Mouse (Mus musculus) frontal cortex, postnatal 14 days (tissue): Measurements from ENCODE around the gene Esam.

ENCODE experiments used
- DNase-seq, 2 experiments: peaks; one replicate each; pipeline ENCODE4 v3.0.0; 2022; ENCODE audit warnings: low spot score in 2 of 2

The Esam gene

DNA sequence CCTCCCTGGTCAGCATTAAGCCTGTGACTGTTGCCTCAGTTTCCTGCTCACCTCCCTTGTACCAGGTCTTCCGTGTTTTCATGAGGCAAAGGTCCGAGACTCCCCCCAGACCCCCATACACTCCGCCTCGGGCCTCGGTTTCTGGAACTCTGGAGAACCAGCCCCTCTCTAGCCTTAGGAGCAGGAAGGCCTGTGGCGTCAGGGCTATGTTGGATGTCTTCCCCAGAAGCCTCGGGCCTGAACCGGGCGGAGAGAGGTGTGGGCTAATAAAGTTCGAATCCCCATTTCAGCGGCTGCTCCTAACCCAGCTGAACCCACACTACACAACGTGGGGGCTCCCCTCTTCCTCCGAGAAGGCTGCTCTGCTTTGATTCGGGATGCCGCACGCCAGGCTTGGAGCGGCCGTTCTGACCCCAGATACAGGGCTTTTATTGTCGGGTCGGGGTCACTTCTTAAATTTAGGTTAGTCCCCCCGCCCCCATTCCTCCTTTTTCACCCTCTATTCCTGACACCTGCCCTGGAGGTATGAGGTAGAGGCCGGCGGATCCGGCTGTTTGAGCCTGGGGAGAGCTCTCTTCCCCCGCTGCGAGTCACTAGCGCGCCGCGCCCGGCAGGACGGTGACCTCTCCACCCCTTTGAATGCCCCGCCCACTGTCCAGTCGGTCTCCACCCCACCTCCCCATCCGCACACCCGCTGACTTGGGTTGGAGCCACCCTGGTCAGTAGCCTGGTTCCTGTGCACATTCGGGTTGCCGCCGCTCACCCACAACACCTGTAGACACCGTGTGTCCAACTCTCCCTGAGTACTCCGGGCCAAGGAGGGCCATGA, at the start of gene Esam:
Gene Esam, plus strand, starts transcription at position 683 of the 829 bp plus-strand sequence.
- no peak for DNase-seq

- DNase-seq, result no peak
Observed at GRCm38 (mm10) chr9:37485146-37485545, 42.7 kb upstream of the Esam start.

GRCm38 (mm10) chr9:37488041-37488440, 39.8 kb upstream of the Esam start:
- DNase-seq, result no peak

GRCm38 (mm10) chr9:37488611-37489396, 39.1 kb upstream of the Esam start, which contains the start of gene Msantd2:
Gene Msantd2 (plus strand): TSS chr9:37489319.
- peak; percentile 68 to 81 for DNase-seq

DNA sequence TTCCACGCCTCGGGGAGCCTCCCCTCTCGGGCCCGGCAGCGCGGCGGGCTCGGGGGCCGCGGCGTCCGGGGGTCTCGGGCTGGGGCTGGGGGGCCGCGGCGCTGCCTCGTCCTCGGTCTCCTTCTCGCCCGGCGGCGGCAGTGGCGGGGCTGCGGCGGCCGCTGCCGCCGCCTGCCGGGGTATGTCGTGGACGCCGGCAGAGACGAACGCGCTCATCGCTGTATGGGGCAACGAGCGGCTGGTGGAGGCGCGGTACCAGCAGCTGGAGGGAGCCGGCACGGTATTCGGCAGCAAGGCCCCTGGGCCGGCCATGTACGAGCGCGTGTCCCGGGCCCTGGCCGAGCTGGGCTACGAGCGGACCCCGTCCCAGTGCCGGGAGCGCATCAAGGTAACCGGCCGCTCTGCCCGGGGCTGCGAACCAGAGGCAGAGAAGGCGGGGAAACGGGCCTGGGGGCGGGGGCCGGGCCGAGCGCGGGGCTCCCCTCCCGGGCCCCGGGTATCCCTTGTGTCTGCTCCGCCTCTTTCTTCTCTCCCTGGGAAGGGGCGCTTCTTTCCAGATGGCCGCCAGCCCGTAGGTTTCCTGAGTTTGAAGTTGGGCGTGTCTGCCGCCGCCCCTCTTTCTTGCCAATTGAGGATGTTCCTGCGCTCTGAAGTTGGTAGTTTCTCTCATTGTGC, 38.3 kb upstream of the Esam start:
- peak in 1 of 2 experiments; percentile 28 for DNase-seq

GRCm38 (mm10) chr9:37495761-37496160, 32.1 kb upstream of the Esam start:
- DNase-seq, result no peak

GRCm38 (mm10) chr9:37496325-37496724, 31.6 kb upstream of the Esam start:
- DNase-seq, result no peak

DNA sequence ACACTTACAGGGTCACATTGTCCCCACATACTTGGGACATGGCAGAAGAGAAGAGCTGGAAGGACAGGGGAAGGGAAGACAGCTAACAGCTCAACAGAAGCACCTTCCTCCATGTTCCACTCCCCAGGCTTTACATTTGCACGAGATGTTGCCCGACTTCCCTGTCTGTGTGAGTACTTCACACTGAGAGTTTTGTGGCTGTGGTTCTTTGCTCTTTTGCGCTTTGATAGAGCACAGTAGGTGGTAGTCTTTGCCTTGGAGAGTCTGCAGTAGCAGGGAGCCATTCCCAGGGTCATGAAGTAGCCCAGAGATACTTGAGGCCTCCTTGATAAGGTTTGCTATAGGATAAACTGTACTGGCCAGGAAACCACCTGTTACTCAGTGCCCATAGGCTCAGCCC, 27.7 kb upstream of the Esam start:
- DNase-seq, result no peak

DNA sequence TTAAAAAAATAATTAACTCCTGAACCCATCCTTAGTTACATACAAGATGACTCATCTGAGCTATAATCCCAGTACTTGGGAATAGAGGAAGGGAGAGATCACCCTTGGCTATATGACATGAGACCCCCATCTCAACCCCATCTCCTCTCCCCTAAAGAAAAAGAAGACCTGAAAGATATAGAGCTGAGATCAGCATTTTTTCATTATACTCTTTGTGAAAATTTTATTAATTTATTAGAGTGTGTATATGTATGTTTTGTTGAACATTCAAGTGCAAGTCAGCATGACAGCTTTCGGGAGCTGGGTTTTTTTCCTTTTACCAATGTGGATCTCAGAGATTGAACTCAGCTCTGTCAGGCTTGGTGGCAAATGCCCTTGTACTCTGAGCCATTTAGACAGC, 26.7 kb upstream of the Esam start:
- no peak for DNase-seq

- no peak for DNase-seq
Observed at GRCm38 (mm10) chr9:37504348-37504747, 23.5 kb upstream of the Esam start.

- DNase-seq, result no peak
Observed at GRCm38 (mm10) chr9:37506023-37506422, 21.9 kb upstream of the Esam start.

DNA sequence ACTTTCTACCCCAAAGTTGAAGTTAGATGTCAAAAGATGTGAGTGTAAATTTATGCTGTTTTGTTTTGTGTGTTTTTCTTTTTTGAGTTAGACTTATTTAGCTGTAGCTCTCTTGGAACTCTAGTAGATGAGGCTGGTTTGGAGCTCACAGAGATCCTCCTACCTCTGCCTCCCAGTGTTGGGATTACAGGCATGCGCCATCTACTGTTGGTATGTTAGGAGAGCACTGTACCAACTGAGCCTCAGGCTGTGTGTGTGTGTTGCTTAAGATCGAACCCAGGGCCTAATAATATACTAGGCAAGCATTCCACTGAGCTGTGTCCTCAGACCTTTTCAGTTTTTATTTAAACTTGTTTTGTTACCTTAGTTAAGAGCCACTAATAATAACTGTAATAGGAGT, 15.8 kb upstream of the Esam start:
- DNase-seq, result no peak

DNA sequence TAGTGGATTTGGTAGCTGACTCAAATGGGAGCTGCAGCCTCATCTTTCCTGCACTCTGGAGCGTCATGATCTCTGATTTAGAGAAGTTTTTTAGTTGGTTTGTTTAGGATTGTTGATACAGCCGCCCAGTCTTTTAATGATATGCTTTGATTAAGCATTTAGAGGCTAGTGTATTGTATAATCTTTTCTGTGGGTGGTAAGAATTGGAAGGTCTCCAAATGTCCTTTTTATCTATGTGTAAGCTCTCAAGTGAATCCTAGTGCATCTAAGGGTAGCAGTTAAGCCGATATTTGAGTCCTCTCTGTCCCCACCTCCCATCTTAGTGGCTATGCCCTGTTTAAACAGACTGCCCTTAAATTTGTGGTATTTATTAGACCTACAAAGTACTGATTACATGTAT, 13.4 kb upstream of the Esam start:
- DNase-seq, result no peak

DNA sequence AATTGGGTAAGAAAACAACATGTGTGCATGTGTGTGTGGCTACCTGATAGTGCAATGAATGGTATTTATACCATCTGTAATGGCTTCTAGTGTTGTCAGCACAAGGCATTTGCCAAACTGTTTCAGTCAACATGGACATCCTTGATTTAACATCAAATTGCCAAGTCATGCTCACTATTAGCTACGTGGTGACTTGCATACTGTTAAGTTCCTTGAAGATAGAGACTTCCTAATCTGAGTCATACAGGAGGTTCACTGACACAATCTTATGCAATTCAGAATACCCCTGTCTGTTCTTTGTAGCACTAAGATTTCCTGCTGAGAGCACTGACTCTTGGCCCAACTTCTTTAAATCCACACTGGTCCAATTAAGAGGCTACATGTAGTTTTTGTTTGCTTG, 10.4 kb upstream of the Esam start:
- no peak for DNase-seq

DNA sequence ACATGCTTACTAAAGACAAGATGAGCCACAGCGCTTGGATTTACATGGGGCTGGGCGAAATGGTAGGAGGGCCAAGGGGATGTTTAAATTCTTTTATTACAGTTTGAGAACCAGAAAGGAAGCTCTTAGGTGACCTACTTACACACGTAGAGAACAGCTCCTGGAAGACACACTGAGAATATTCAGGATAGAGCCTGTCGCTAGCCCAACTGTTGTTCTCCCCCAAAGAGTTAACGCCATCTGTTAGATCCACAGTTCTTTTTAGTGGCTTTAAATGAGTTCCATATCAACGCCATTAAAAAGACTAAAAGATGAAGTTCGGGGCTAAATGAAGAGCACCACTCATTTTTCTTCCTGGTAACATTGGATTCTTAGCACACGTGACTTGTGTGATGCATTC, 8.9 kb upstream of the Esam start:
- DNase-seq, result no peak

DNA sequence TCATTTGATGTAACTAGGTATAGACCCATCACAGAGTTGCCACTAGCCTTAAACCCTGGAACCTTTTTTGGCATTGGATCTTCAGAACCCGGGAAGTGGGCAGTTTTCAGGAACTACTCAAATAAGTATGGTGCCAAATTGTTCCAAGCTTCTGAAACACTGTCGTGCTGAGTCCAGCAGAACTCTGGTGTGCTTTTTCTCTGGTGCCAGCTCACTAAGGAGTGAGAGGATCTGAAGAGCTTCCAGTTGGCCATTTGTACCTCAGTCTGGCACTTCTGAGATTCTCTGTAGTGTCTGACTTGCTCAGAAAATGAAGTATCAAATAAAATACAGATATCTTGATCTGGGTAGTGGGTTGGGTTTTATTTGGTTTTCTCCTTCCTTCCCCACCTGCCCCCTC, 7.9 kb upstream of the Esam start:
- no peak for DNase-seq

- no peak for DNase-seq
Observed at GRCm38 (mm10) chr9:37525461-37525860, 2.4 kb upstream of the Esam start.

GRCm38 (mm10) chr9:37526443-37527395, 1.2 kb upstream of the Esam start:
- DNase-seq, result no peak

GRCm38 (mm10) chr9:37528225-37528970, 520 bp downstream of the Esam start:
- DNase-seq, result no peak
